Mouse (Mus musculus) CH12.LX (cell line): Measurements from ENCODE around the gene Apobec3. TPM values are rescaled to one million over a fixed set of nuclear protein-coding genes. Genes with fewer than 3 reads are reported as not detected.

Experiments
- DNase-seq: peaks from one replicate; pipeline ENCODE4 v3.0.0-alpha.2; 2013; ENCODE audit errors: extremely low read depth
- H3K27ac ChIP-seq: 2 replicates; pipeline ENCODE4 v1.5.1; 2012; ENCODE audit warnings: low read depth, mild to moderate bottlenecking, control low read depth, moderate library complexity; ENCODE audit not compliant: insufficient read depth
- H3K27me3 ChIP-seq: replicated peaks from 2 replicates; pipeline ENCODE3; 2012; ENCODE audit warnings: inconsistent platforms
- H3K36me3 ChIP-seq, 2 experiments: replicated peaks in 1 of 2; 2 replicates each; pipeline versions ENCODE3 to v1.6.1; 2012; ENCODE audit warnings: inconsistent platforms in 1 of 2, low read length in 1 of 2, mild to moderate bottlenecking in 1 of 2, mixed read lengths in 1 of 2, moderate library complexity in 1 of 2; ENCODE audit not compliant: control insufficient read depth in 1 of 2, insufficient read depth in 1 of 2
- H3K4me1 ChIP-seq, 2 experiments: 2 replicates each; pipeline ENCODE4 v1.6.1; 2012; ENCODE audit warnings: inconsistent platforms in 1 of 2, moderate library complexity in 1 of 2; ENCODE audit not compliant: insufficient read depth in 2 of 2, control insufficient read depth in 1 of 2
- H3K4me2 ChIP-seq: 2 replicates; pipeline ENCODE4 v1.6.1; 2012; ENCODE audit warnings: low read depth, mild to moderate bottlenecking, control low read depth; ENCODE audit not compliant: poor library complexity, insufficient read depth, severe bottlenecking
- H3K4me3 ChIP-seq, 3 experiments: fragments of 150-350 bp in 1 of 3; sonication (generic) in 1 of 3; replicated peaks in 1 of 3; 2 replicates each; pipeline versions ENCODE3 to v1.5.1; 2011 to 2012; ENCODE audit warnings: low read depth in 2 of 3, low read length in 2 of 3, mild to moderate bottlenecking in 2 of 3, moderate library complexity in 2 of 3, control low read depth in 1 of 3, improper control_type of control experiment in 1 of 3, inconsistent platforms in 1 of 3, mixed read lengths in 1 of 3; ENCODE audit not compliant: poor library complexity in 1 of 3
- H3K79me2 ChIP-seq: replicated peaks from 2 replicates; pipeline ENCODE4 v1.6.1; 2012; ENCODE audit warnings: mild to moderate bottlenecking, moderate library complexity; ENCODE audit not compliant: control insufficient read depth, poor library complexity, insufficient read depth, severe bottlenecking; ENCODE audit errors: extremely low read depth
- H3K9ac ChIP-seq: 2 replicates; pipeline ENCODE4 v1.6.1; 2012; ENCODE audit warnings: low read depth, mild to moderate bottlenecking, control low read depth, moderate library complexity; ENCODE audit not compliant: insufficient read depth
- H3K9me3 ChIP-seq: replicated peaks from 2 replicates; pipeline ENCODE3; 2012; ENCODE audit warnings: low read length, inconsistent platforms, mixed read lengths
- CHD1 ChIP-seq: IDR thresholded peaks from 2 replicates; pipeline ENCODE4 v1.6.1; 2012; ENCODE audit warnings: low read depth, low read length, improper control_type of control experiment, inconsistent platforms
- CHD2 ChIP-seq: IDR thresholded peaks from 2 replicates; pipeline ENCODE4 v1.6.1; 2011; ENCODE audit warnings: low read length, improper control_type of control experiment
- CTCF ChIP-seq, 2 experiments: IDR thresholded peaks in 1 of 2; conservative IDR thresholded peaks in 1 of 2; 2 replicates each; pipeline ENCODE4 v1.5.1; 2011 to 2012; ENCODE audit warnings: low read depth in 2 of 2, low read length in 2 of 2, improper control_type of control experiment in 1 of 2, inconsistent platforms in 1 of 2, mild to moderate bottlenecking in 1 of 2, moderate library complexity in 1 of 2
- E2F4 ChIP-seq: IDR thresholded peaks from 2 replicates; pipeline ENCODE4 v1.6.1; 2011; ENCODE audit warnings: low read depth, low read length, improper control_type of control experiment; ENCODE audit not compliant: insufficient replicate concordance
- ETS1 ChIP-seq: conservative IDR thresholded peaks from 2 replicates; pipeline ENCODE4 v1.6.1; 2012; ENCODE audit warnings: low read depth, mild to moderate bottlenecking, inconsistent platforms, low read length, improper control_type of control experiment, moderate library complexity
- HCFC1 ChIP-seq: IDR thresholded peaks from 2 replicates; pipeline ENCODE4 v1.6.1; 2012; ENCODE audit warnings: low read depth, mild to moderate bottlenecking, inconsistent platforms, low read length, improper control_type of control experiment
- IRF4 ChIP-seq: IDR thresholded peaks from 2 replicates; pipeline ENCODE4 v1.6.1; 2014; ENCODE audit warnings: low read depth, mild to moderate bottlenecking, inconsistent platforms, low read length, improper control_type of control experiment
- JUND ChIP-seq: conservative IDR thresholded peaks from 2 replicates; pipeline ENCODE4 v1.6.1; 2011; ENCODE audit warnings: low read depth, low read length, improper control_type of control experiment
- MAFK ChIP-seq: IDR thresholded peaks from 2 replicates; pipeline ENCODE4 v1.6.1; 2011; ENCODE audit warnings: low read length, improper control_type of control experiment; ENCODE audit not compliant: insufficient replicate concordance
- MEF2A ChIP-seq: IDR thresholded peaks from 2 replicates; pipeline ENCODE4 v1.6.1; 2014; ENCODE audit warnings: low read depth, mild to moderate bottlenecking, inconsistent platforms, low read length, improper control_type of control experiment, borderline replicate concordance
- MXI1 ChIP-seq: IDR thresholded peaks from 2 replicates; pipeline ENCODE4 v1.6.1; 2011; ENCODE audit warnings: mild to moderate bottlenecking, low read depth, low read length, improper control_type of control experiment
- NELFE ChIP-seq: IDR thresholded peaks from 2 replicates; pipeline ENCODE4 v1.6.1; 2011; ENCODE audit warnings: low read depth, low read length, improper control_type of control experiment
- PAX5 ChIP-seq: IDR thresholded peaks from 2 replicates; pipeline ENCODE4 v1.6.1; 2012; ENCODE audit warnings: low read length, inconsistent platforms, mixed read lengths
- POLR2A ChIP-seq: IDR thresholded peaks from 2 replicates; pipeline ENCODE4 v1.6.1; 2011; ENCODE audit warnings: low read depth, mild to moderate bottlenecking, improper control_type of control experiment, low read length
- POLR2AphosphoS2 ChIP-seq: IDR thresholded peaks from 2 replicates; pipeline ENCODE4 v1.6.1; 2011; ENCODE audit warnings: low read depth, low read length, improper control_type of control experiment
- RCOR1 ChIP-seq: conservative IDR thresholded peaks from 2 replicates; pipeline ENCODE4 v1.6.1; 2012; ENCODE audit warnings: low read depth, mild to moderate bottlenecking, inconsistent platforms, low read length, improper control_type of control experiment
- SMC3 ChIP-seq: IDR thresholded peaks from 2 replicates; pipeline ENCODE4 v1.6.1; 2011; ENCODE audit warnings: low read depth, low read length, improper control_type of control experiment
- TBP ChIP-seq: conservative IDR thresholded peaks from 2 replicates; pipeline ENCODE4 v1.6.1; 2011; ENCODE audit warnings: low read depth, low read length, improper control_type of control experiment
- UBTF ChIP-seq: IDR thresholded peaks from 2 replicates; pipeline ENCODE4 v1.6.1; 2012; ENCODE audit warnings: low read depth, mild to moderate bottlenecking, inconsistent platforms, low read length, improper control_type of control experiment, moderate library complexity
- USF1 ChIP-seq: IDR thresholded peaks from 2 replicates; pipeline ENCODE4 v1.6.1; 2014; ENCODE audit warnings: low read depth, mild to moderate bottlenecking, inconsistent platforms, low read length, improper control_type of control experiment
- ZC3H11A ChIP-seq: IDR thresholded peaks from 2 replicates; pipeline ENCODE4 v1.6.1; 2012; ENCODE audit warnings: low read depth, mild to moderate bottlenecking, inconsistent platforms, low read length, improper control_type of control experiment
- ZMIZ1 ChIP-seq: IDR thresholded peaks from 2 replicates; pipeline ENCODE4 v1.6.1; 2012; ENCODE audit warnings: low read depth, mild to moderate bottlenecking, inconsistent platforms, low read length, improper control_type of control experiment
- dilution Hi-C: fragments of 300-500 bp; cut with MboI; formaldehyde crosslinking; loops from 2 replicates; pipeline ENCODE4 v1.14.3; 2020; ENCODE audit warnings: low sequenced_read_pairs; ENCODE audit not compliant: extremely low pct_unique_long_range_greater_than_20kb, extremely low pct_ligation_motif_present
- in situ Hi-C: fragments of 300-500 bp; cut with MboI; formaldehyde crosslinking; loops from 3 replicates; pipeline ENCODE4 v1.14.3; 2019; ENCODE audit warnings: low sequenced_read_pairs, low pct_ligation_motif_present, low pct_unique_long_range_greater_than_20kb, mixed read lengths
- polyA plus RNA-seq: library from polyadenylated mRNA; unstranded; fragments of >175 nt; gene quantifications from 2 replicates; pipeline ENCODE4 v1.2.1, GENCODE M21; 2012; ENCODE audit warnings: low read depth; ENCODE audit not compliant: insufficient read length
- total RNA-seq, 2 experiments: library from RNA; depleted of rRNA; stranded (reverse); fragments of 300-350 nt in 1 of 2; fragments of >200 nt in 1 of 2; gene quantifications; 2 replicates each; pipeline ENCODE4 v1.2.3; 2012 to 2014

Apobec3 gene
- total and polyA plus RNA-seq, 3 experiments, result 3.9 to 94.3 (median 10.4) TPM

DNA sequence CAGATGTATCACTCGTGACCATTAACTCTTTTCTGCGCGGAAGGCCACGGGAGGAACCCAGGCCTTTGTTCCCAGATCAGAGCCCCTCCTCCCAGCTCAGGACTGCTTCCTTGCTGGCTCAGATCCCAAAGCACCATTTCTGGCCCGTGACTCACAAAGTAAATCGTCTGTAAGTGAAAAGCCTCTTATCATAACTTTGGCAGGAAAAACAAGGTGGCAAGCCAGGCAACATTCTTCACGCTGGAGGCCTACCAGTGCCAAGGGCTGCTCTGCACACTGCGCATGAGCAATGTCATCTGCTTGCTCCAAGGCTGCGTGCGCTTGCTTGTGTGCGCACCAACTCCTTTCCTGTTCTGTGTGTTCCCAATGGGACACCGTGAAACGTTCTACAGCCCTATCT, 12.1 kb upstream of the Apobec3 start:
- TF ChIP-seq UBTF (no peak), SMC3 (no peak), E2F4 (no peak), MAFK (no peak), NELFE (no peak)
- TF ChIP-seq, all 38 proteins: peak for 0
- H3K27me3 ChIP-seq, result no peaks in the 10 kb centered on the region
- no peaks in the 10 kb centered on the region for H3K9me3 ChIP-seq
- no peak overlapping the region for H3K4me2 ChIP-seq
- no peak for DNase-seq
- H3K4me3 ChIP-seq, result no peak overlapping the region
- peaks cover 3 to 11% of the 10 kb centered on the region in 2 experiments; a peak in 2 of 4 replicates for H3K4me1 ChIP-seq
- no peaks in the 10 kb centered on the region for H3K36me3 ChIP-seq
- H3K79me2 ChIP-seq, result no peaks in the 10 kb centered on the region
- no peak overlapping the region for H3K9ac ChIP-seq
- dilution Hi-C loops, result no loop called here
- no peak overlapping the region; the same call in 1 of the 2 replicates for H3K27ac ChIP-seq
- in situ Hi-C loops, result no loop called here

GRCm38 (mm10) chr15:79880477-79880876, 11.0 kb upstream of the Apobec3 start:
- H3K36me3 ChIP-seq, result no peaks in the 10 kb centered on the region
- no peak overlapping the region for H3K9ac ChIP-seq

More at GRCm38 (mm10) chr15:79880477-79880876, 11.0 kb upstream of the Apobec3 start:
- Histone ChIP-seq H3K27ac (no peak overlapping the region), H3K4me2 (no peak overlapping the region), H3K9me3 (no peaks in the 10 kb centered on the region), H3K4me3 (no peak overlapping the region), H3K4me1 (peaks cover 3 to 11% of the 10 kb centered on the region in 2 experiments; a peak in 2 of 4 replicates), H3K79me2 (no peaks in the 10 kb centered on the region), H3K27me3 (no peaks in the 10 kb centered on the region)
- dilution Hi-C loops, result no loop called here
- TF ChIP-seq E2F4 (no peak), JUND (no peak), CTCF (conservative IDR thresholded peaks at IDR 0.05 in 1 of 2, IDR thresholded peaks at IDR 0.05 in 1 of 2; ENCODE audit: low read depth in 2 of 2, low read length in 2 of 2) (no peak), CHD2 (no peak), HCFC1 (no peak), MEF2A (no peak), PAX5 (no peak), ETS1 (no peak), CHD1 (no peak), USF1 (no peak), IRF4 (no peak), MXI1 (no peak), ZMIZ1 (no peak), TBP (no peak), RCOR1 (no peak), UBTF (no peak), ZC3H11A (no peak), POLR2A (no peak), POLR2AphosphoS2 (no peak)
- in situ Hi-C loops, result loop anchor here (10.0 kb wide), 1 partner anchor 46 kb away; the partner anchor contains the start of genes Cbx6 and Npcd
- no peak for DNase-seq
